Mouse (Mus musculus) lung, postnatal 36 days (tissue): Measurements from ENCODE around the gene Tspyl4.
"Not testable (repeated sequence)": the region's sequence is repeated elsewhere in the genome, so short reads cannot be mapped to it uniquely, and the experiment has no call there.

Experiments used
- DNase-seq: peaks from one replicate; pipeline ENCODE4 v3.0.0; 2022; ENCODE audit warnings: mixed read lengths

Gene Tspyl4

GRCm38 (mm10) chr10:34297299-34297979 is at the start of gene Tspyl4:
Tspyl4 (plus strand) TSS chr10:34297442.
- DNase-seq: peak; percentile 96

GRCm38 (mm10) chr10:34247757-34248156 is 49.5 kb upstream of the Tspyl4 start:
- no peak for DNase-seq

GRCm38 (mm10) chr10:34249594-34249993 is 47.6 kb upstream of the Tspyl4 start:
- peak; percentile 8 for DNase-seq

GRCm38 (mm10) chr10:34252833-34253232 is 44.4 kb upstream of the Tspyl4 start:
- not testable (repeated sequence) for DNase-seq

- no peak for DNase-seq
Observed at GRCm38 (mm10) chr10:34265106-34265505, 32.1 kb upstream of the Tspyl4 start.

GRCm38 (mm10) chr10:34267312-34268070 is 29.8 kb upstream of the Tspyl4 start:
- no peak for DNase-seq

GRCm38 (mm10) chr10:34271681-34272080 is 25.6 kb upstream of the Tspyl4 start:
- peak; percentile 7 for DNase-seq

- DNase-seq: peak; percentile 83
Observed at GRCm38 (mm10) chr10:34280591-34281175, 16.6 kb upstream of the Tspyl4 start.

- no peak for DNase-seq
Observed at GRCm38 (mm10) chr10:34281211-34281961, 15.9 kb upstream of the Tspyl4 start.

GRCm38 (mm10) chr10:34281962-34282388 is 15.3 kb upstream of the Tspyl4 start, which contains the start of gene Tspyl1:
Tspyl1 (plus strand) TSS chr10:34282190.
- DNase-seq: peak; percentile 99

- DNase-seq: peak; percentile 52
Observed at GRCm38 (mm10) chr10:34282420-34283238, 14.6 kb upstream of the Tspyl4 start.

- DNase-seq: no peak
Observed at GRCm38 (mm10) chr10:34296911-34297298, 337 bp upstream of the Tspyl4 start.

GRCm38 (mm10) chr10:34297980-34298753 is 925 bp downstream of the Tspyl4 start:
- no peak for DNase-seq

- no peak for DNase-seq
Observed at GRCm38 (mm10) chr10:34300368-34300767, 3.1 kb downstream of the Tspyl4 start.

- no peak for DNase-seq
Observed at GRCm38 (mm10) chr10:34307070-34307469, 9.8 kb downstream of the Tspyl4 start.

- DNase-seq: peak; percentile 55
Observed at GRCm38 (mm10) chr10:34309915-34310685, 12.9 kb downstream of the Tspyl4 start.

GRCm38 (mm10) chr10:34312536-34312935 is 15.3 kb downstream of the Tspyl4 start:
- DNase-seq: no peak

GRCm38 (mm10) chr10:34316571-34317216 is 19.5 kb downstream of the Tspyl4 start:
- peak; percentile 38 for DNase-seq

GRCm38 (mm10) chr10:34317217-34317606 is 20.0 kb downstream of the Tspyl4 start:
- DNase-seq: no peak

- peak; percentile 34 for DNase-seq
Observed at GRCm38 (mm10) chr10:34320809-34321208, 23.6 kb downstream of the Tspyl4 start.
